Mouse (Mus musculus): Measurements from ENCODE around the gene Ppfibp2. TPM values are rescaled to one million over a fixed set of nuclear protein-coding genes. Genes with fewer than 3 reads are reported as not detected.

The Ppfibp2 gene
- total RNA-seq, 1 experiment = 6.0 TPM

DNA sequence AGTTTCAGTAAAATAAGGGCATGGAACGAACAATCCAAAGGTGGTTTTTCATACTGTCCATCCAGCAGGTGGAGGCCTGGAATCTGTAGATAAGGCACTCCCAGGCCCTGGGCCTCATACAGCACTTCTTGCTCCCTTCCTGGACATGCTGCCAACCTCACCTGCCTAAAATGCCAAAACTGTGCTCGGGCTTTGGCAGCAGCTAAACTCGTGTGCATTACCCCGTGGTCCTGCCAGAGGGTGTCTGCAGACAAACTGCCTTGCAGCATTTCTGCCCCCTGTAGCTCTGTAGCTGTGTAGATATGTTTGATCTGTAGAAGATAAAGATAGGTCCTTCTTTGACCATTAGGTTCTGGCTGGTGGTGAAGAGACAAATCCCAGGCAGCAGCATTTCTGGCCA is 26.0 kb upstream of the Ppfibp2 start:
- no peak overlapping the region for H3K9ac ChIP-seq (ENCODE audit: insufficient read depth, low read depth, low read length, poor library complexity, severe bottlenecking)
- no peak overlapping the region for H3K4me3 ChIP-seq (ENCODE audit: insufficient read depth in 1 of 2, low read depth in 1 of 2, low read length in 2 of 2, poor library complexity in 1 of 2, severe bottlenecking in 1 of 2)
- no peaks in the 10 kb centered on the region for H3K9me3 ChIP-seq (ENCODE audit: control insufficient read depth, insufficient read depth, low read depth, low read length)
- TF ChIP-seq MAFK (IDR thresholded peaks at IDR 0.05; ENCODE audit: insufficient read depth, low read depth, low read length) (no peak), HCFC1 (IDR thresholded peaks at IDR 0.05; ENCODE audit: borderline replicate concordance, insufficient read depth, low read length) (no peak), CHD2 (IDR thresholded peaks at IDR 0.05; ENCODE audit: low read depth, low read length) (no peak), ZC3H11A (IDR thresholded peaks at IDR 0.05; ENCODE audit: borderline replicate concordance, low read depth, low read length) (no peak), ZNF384 (IDR thresholded peaks at IDR 0.05; ENCODE audit: low read depth, low read length) (no peak)
- H3K36me3 ChIP-seq (ENCODE audit: control insufficient read depth, insufficient read depth, low read length, poor library complexity, severe bottlenecking) = no peaks in the 10 kb centered on the region
- no peak for DNase-seq (ENCODE audit: low read depth, low spot score)
- in situ Hi-C loops (cut with MboI; ENCODE audit: low sequenced_read_pairs in 2 of 2, unreplicated experiment in 2 of 2) = loop anchor here in 1 of 2 experiments (25.0 kb wide), 1 partner anchor 357 kb away; the partner anchor contains the start of gene Rbmxl2
- H3K4me1 ChIP-seq (ENCODE audit: control insufficient read depth in 2 of 2, insufficient read depth in 2 of 2, low read length in 2 of 2, poor library complexity in 1 of 2) = no peaks in the 10 kb centered on the region
- no peak overlapping the region for H3K27ac ChIP-seq (ENCODE audit: insufficient read depth, low read depth, low read length, poor library complexity, severe bottlenecking)

- no peak overlapping the region for H3K27ac ChIP-seq (ENCODE audit: insufficient read depth, low read depth, low read length, poor library complexity, severe bottlenecking)
- H3K36me3 ChIP-seq (ENCODE audit: control insufficient read depth, insufficient read depth, low read length, poor library complexity, severe bottlenecking) = no peaks in the 10 kb centered on the region
- H3K9me3 ChIP-seq (ENCODE audit: control insufficient read depth, insufficient read depth, low read depth, low read length) = no peaks in the 10 kb centered on the region
- H3K9ac ChIP-seq (ENCODE audit: insufficient read depth, low read depth, low read length, poor library complexity, severe bottlenecking) = no peak overlapping the region
- in situ Hi-C loops (cut with MboI; ENCODE audit: low sequenced_read_pairs in 2 of 2, unreplicated experiment in 2 of 2) = loop anchor here in 1 of 2 experiments (25.0 kb wide), 1 partner anchor 362 kb away; the partner anchor contains the start of gene Rbmxl2
- no peaks in the 10 kb centered on the region for H3K4me1 ChIP-seq (ENCODE audit: control insufficient read depth in 2 of 2, insufficient read depth in 2 of 2, low read length in 2 of 2, poor library complexity in 1 of 2)
- no peak overlapping the region for H3K4me3 ChIP-seq (ENCODE audit: insufficient read depth in 1 of 2, low read depth in 1 of 2, low read length in 2 of 2, poor library complexity in 1 of 2, severe bottlenecking in 1 of 2)
- no peak for DNase-seq (ENCODE audit: low read depth, low spot score)
- TF ChIP-seq HCFC1 (IDR thresholded peaks at IDR 0.05; ENCODE audit: borderline replicate concordance, insufficient read depth, low read length) = no peak
- no peak for TF ChIP-seq MAFK (IDR thresholded peaks at IDR 0.05; ENCODE audit: insufficient read depth, low read depth, low read length)
- TF ChIP-seq ZC3H11A (IDR thresholded peaks at IDR 0.05; ENCODE audit: borderline replicate concordance, low read depth, low read length) = 0 out of 2 replicates have a peak, but pooled peaks have one; percentile 18
- no peak for TF ChIP-seq ZNF384 (IDR thresholded peaks at IDR 0.05; ENCODE audit: low read depth, low read length)
These were observed 21.2 kb upstream of the Ppfibp2 start for GRCm38 (mm10) chr7:107573856-107574255.

GRCm38 (mm10) chr7:107574276-107574675 is 20.7 kb upstream of the Ppfibp2 start:
- TF ChIP-seq ZC3H11A (IDR thresholded peaks at IDR 0.05; ENCODE audit: borderline replicate concordance, low read depth, low read length) (no peak), CHD2 (IDR thresholded peaks at IDR 0.05; ENCODE audit: low read depth, low read length) (no peak), MAFK (IDR thresholded peaks at IDR 0.05; ENCODE audit: insufficient read depth, low read depth, low read length) (no peak), ZNF384 (IDR thresholded peaks at IDR 0.05; ENCODE audit: low read depth, low read length) (no peak)
- Histone ChIP-seq H3K9ac (ENCODE audit: insufficient read depth, low read depth, low read length, poor library complexity, severe bottlenecking) (no peak overlapping the region), H3K27ac (ENCODE audit: insufficient read depth, low read depth, low read length, poor library complexity, severe bottlenecking) (no peak overlapping the region), H3K9me3 (ENCODE audit: control insufficient read depth, insufficient read depth, low read depth, low read length) (no peaks in the 10 kb centered on the region), H3K4me1 (ENCODE audit: control insufficient read depth in 2 of 2, insufficient read depth in 2 of 2, low read length in 2 of 2, poor library complexity in 1 of 2) (no peaks in the 10 kb centered on the region), H3K36me3 (ENCODE audit: control insufficient read depth, insufficient read depth, low read length, poor library complexity, severe bottlenecking) (no peaks in the 10 kb centered on the region), H3K4me3 (ENCODE audit: insufficient read depth in 1 of 2, low read depth in 1 of 2, low read length in 2 of 2, poor library complexity in 1 of 2, severe bottlenecking in 1 of 2) (no peak overlapping the region)
- in situ Hi-C loops (cut with MboI; ENCODE audit: low sequenced_read_pairs in 2 of 2, unreplicated experiment in 2 of 2) = loop anchor here in 1 of 2 experiments (25.0 kb wide), 1 partner anchor 362 kb away; the partner anchor contains the start of gene Rbmxl2
- no peak for DNase-seq (ENCODE audit: low read depth, low spot score)

GRCm38 (mm10) chr7:107592641-107593040 is 2.4 kb upstream of the Ppfibp2 start:
- no peaks in the 10 kb centered on the region for H3K9me3 ChIP-seq (ENCODE audit: control insufficient read depth, insufficient read depth, low read depth, low read length)
- no peak overlapping the region for H3K4me3 ChIP-seq (ENCODE audit: insufficient read depth in 1 of 2, low read depth in 1 of 2, low read length in 2 of 2, poor library complexity in 1 of 2, severe bottlenecking in 1 of 2)
- no peaks in the 10 kb centered on the region for H3K36me3 ChIP-seq (ENCODE audit: control insufficient read depth, insufficient read depth, low read length, poor library complexity, severe bottlenecking)
- in situ Hi-C loops (cut with MboI; ENCODE audit: low sequenced_read_pairs in 2 of 2, unreplicated experiment in 2 of 2) = no loop called here
- H3K27ac ChIP-seq (ENCODE audit: insufficient read depth, low read depth, low read length, poor library complexity, severe bottlenecking) = no peak overlapping the region
- peaks cover 4% of the 10 kb centered on the region in 2 experiments; a peak in 2 of 4 replicates for H3K4me1 ChIP-seq (ENCODE audit: control insufficient read depth in 2 of 2, insufficient read depth in 2 of 2, low read length in 2 of 2, poor library complexity in 1 of 2)
- H3K9ac ChIP-seq (ENCODE audit: insufficient read depth, low read depth, low read length, poor library complexity, severe bottlenecking) = no peak overlapping the region
- TF ChIP-seq HCFC1 (IDR thresholded peaks at IDR 0.05; ENCODE audit: borderline replicate concordance, insufficient read depth, low read length) = no peak
- TF ChIP-seq CHD2 (IDR thresholded peaks at IDR 0.05; ENCODE audit: low read depth, low read length) = no peak
- no peak for TF ChIP-seq ZNF384 (IDR thresholded peaks at IDR 0.05; ENCODE audit: low read depth, low read length)
- TF ChIP-seq MAFK (IDR thresholded peaks at IDR 0.05; ENCODE audit: insufficient read depth, low read depth, low read length) = no peak
- TF ChIP-seq ZC3H11A (IDR thresholded peaks at IDR 0.05; ENCODE audit: borderline replicate concordance, low read depth, low read length) = no peak
- no peak for DNase-seq (ENCODE audit: low read depth, low spot score)

Data from ES-E14 (cell line).